Mouse (Mus musculus) erythroblast, embryonic 14.5 days (primary cell): ENCODE data around the gene Nynrin. TPM values are rescaled to one million over a fixed set of nuclear protein-coding genes. Genes with fewer than 3 reads are reported as not detected.
A peak's percentile ranks its signal among the peaks of the same experiment; 100 is the strongest.

Experiments used
- H3K27me3 ChIP-seq: 2 replicates; pipeline ENCODE4 v1.6.1; 2012; ENCODE audit warnings: inconsistent platforms; ENCODE audit not compliant: control insufficient read depth
- H3K36me3 ChIP-seq: 2 replicates; pipeline ENCODE4 v1.6.1; 2012; ENCODE audit warnings: mild to moderate bottlenecking, inconsistent platforms; ENCODE audit not compliant: control insufficient read depth
- H3K4me1 ChIP-seq: 2 replicates; pipeline ENCODE4 v1.6.1; 2012; ENCODE audit warnings: inconsistent platforms; ENCODE audit not compliant: control insufficient read depth
- H3K4me3 ChIP-seq: replicated peaks from 2 replicates; pipeline ENCODE3; 2012; ENCODE audit warnings: moderate library complexity, mild to moderate bottlenecking, inconsistent platforms
- H3K9me3 ChIP-seq: 2 replicates; pipeline ENCODE4 v1.6.1; 2012; ENCODE audit warnings: low read length, inconsistent platforms, mixed read lengths; ENCODE audit not compliant: control insufficient read depth
- GATA1 ChIP-seq: IDR thresholded peaks from 2 replicates; pipeline ENCODE4 v1.6.1; 2012; ENCODE audit warnings: low read length, inconsistent platforms, mixed read lengths
- TAL1 ChIP-seq: IDR thresholded peaks from 3 replicates; pipeline ENCODE4 v1.6.1; 2012; ENCODE audit warnings: low read length, inconsistent platforms, mixed read lengths
- polyA plus RNA-seq: library from polyadenylated mRNA; stranded (reverse); fragments of >175 nt; gene quantifications from 2 replicates; pipeline ENCODE4 v1.2.3, GENCODE M21; 2012

Nynrin gene
- polyA plus RNA-seq, 1 experiment = 0.02 TPM

DNA sequence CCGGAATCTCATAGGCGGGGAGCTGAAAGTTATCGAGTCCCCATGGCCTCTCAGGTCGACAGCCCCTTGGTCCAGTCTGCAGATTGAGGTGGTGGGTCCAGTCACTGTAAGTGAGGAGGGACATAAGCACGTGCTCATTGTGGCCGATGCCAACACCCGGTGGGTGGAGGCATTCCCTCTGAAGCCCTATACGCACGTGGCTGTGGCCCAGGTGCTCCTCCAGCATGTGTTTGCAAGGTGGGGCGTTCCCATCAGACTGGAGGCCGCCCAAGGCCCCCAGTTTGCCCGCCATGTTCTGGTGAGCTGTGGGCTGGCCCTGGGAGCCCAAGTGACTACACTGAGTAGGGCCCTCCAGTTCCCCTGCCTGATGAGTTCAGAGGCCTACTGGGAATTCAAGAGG is 18.2 kb downstream of the Nynrin start:
- peaks cover 17% of the 10 kb centered on the region for H3K27me3 ChIP-seq

GRCm38 (mm10) chr14:55872551-55872950 is 18.7 kb downstream of the Nynrin start:
- Histone ChIP-seq H3K36me3 (peaks cover 15% of the 10 kb centered on the region; the same call in 1 of the 2 replicates), H3K27me3 (peaks cover 22% of the 10 kb centered on the region), H3K4me3 (no peak overlapping the region), H3K9me3 (no peaks in the 10 kb centered on the region), H3K4me1 (peaks cover 7% of the 10 kb centered on the region)
- TF ChIP-seq TAL1 (no peak), GATA1 (no peak)

More for the DNA sequence above, 18.2 kb downstream of the Nynrin start:
- H3K36me3 ChIP-seq = peaks cover 15% of the 10 kb centered on the region; the same call in 1 of the 2 replicates
- H3K9me3 ChIP-seq = no peaks in the 10 kb centered on the region
- no peak for TF ChIP-seq GATA1
- no peak for TF ChIP-seq TAL1
- H3K4me1 ChIP-seq = peaks cover 7% of the 10 kb centered on the region
- H3K4me3 ChIP-seq = no peak overlapping the region

DNA sequence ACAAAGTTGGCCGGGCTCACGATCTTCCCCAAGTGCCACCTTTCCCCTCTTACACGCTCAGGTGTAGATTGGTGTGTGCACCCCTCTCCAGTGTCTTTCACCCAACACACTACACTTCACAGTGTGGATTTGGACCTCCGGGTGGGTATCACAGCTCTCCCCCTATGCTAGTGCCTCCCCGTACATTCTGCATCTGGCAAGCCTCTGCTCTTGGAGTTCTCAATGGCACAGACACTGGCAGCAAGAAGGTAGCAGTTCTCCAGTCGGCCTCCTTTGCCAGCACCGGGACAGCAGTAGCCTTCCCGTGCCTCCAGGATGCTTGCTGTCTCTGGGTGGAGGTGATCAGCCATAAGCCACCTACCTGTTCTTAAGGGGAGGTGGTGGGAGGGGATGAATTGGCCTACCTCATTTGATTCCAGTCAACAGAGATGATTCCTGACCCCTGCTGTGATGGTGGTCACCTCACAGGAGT is 19.5 kb downstream of the Nynrin start:
- Histone ChIP-seq H3K4me1 (peaks cover 9% of the 10 kb centered on the region), H3K36me3 (peaks cover 15% of the 10 kb centered on the region; the same call in 1 of the 2 replicates), H3K9me3 (no peaks in the 10 kb centered on the region), H3K27me3 (peaks cover 29% of the 10 kb centered on the region), H3K4me3 (no peak overlapping the region)
- no peak for TF ChIP-seq TAL1
- no peak for TF ChIP-seq GATA1

DNA sequence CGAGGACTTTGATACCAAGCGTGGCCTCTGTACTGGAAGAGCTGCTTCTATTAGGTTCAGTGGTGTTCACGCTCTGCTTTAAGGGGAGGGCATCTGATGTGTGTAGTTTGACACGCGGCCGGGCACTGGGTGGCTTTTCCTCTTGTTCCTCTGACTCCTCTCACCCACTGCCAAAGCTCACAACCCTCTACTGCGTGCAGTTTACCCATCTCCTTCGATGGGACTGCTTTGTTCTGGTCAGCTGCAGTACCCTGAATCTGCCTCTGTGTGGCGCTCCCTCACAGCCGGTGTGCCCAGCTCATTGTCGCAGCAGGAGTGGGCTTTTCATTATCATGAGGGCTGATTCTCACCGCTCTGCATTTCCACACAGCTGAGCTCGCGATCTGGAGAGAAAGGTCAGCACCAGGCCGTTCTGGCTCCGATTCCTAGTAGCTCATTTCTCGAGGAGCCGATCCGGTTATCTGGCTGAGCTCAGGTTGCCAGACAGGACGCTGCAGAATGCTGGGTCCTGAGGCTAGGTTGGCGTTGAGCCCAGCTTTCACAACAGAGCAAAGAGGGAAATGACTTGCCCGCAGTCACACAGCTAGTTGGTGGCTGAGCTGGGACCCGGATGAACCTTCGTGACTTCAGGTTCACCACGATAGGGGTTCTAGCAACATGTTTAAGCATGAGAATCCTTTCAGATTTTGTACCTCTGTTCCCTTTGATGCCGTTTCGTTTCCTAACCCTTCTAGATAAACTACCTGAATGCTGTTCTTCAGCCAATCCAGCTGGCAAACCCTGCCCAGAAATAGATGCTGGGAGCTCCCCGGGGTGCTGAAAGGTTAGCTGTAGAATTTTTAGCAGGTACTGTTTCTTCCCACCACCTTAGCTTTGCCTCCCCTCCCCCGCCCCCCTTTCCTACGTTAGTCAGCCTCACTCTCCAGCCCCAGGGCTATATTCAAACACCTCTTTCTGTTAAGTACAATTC is 20.2 kb downstream of the Nynrin start:
- Histone ChIP-seq H3K4me3 (peak overlapping the region; percentile 38), H3K4me1 (peaks cover 9% of the 10 kb centered on the region), H3K27me3 (peaks cover 35% of the 10 kb centered on the region), H3K9me3 (no peaks in the 10 kb centered on the region), H3K36me3 (peaks cover 15% of the 10 kb centered on the region; the same call in 1 of the 2 replicates)
- TF ChIP-seq TAL1 (no peak), GATA1 (no peak)

DNA sequence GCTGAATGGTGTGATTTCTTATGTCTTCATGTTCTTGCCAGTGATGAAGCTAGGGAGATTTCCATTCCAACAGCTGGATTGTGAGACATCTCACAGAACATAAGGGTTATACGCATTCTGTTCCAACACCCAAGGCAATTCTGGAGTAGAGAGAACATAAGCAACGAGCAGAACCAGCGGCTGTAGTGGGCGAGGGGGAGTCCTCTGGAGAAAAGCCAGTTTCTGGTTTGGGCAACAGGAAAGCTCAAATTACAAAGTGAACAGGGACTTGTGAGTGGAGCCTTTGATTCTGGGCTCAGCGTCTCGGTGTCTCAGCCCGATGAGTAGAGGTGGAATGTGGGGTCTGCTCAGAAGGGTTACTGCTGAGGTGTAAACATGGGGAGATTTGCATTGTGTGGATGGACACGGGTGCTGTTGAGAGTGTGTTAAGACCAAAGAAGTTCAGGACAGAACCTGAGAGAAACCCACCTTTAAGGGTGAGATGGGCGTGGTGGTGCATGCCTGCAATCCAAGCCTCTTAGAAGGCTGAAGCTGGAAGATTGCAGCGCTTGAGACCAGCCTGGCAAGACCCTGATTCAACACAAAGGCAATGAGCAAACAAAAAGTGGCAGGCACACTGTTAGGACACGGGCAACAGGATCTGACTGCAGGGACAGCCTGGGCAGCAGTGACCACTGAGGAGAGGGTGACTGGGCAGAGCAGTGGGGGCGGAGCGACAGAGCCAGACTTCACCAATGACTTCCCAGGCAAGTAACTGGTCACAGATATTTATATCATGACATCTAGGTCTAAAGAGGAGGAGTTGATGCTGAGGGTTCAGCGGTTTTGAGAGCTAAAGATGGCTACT is 23.9 kb downstream of the Nynrin start:
- H3K4me1 ChIP-seq = peaks cover 12% of the 10 kb centered on the region
- TF ChIP-seq TAL1 (no peak), GATA1 (no peak)
- no peak overlapping the region for H3K4me3 ChIP-seq
- H3K9me3 ChIP-seq = no peaks in the 10 kb centered on the region
- peaks cover 38% of the 10 kb centered on the region for H3K27me3 ChIP-seq
- H3K36me3 ChIP-seq = no peaks in the 10 kb centered on the region

DNA sequence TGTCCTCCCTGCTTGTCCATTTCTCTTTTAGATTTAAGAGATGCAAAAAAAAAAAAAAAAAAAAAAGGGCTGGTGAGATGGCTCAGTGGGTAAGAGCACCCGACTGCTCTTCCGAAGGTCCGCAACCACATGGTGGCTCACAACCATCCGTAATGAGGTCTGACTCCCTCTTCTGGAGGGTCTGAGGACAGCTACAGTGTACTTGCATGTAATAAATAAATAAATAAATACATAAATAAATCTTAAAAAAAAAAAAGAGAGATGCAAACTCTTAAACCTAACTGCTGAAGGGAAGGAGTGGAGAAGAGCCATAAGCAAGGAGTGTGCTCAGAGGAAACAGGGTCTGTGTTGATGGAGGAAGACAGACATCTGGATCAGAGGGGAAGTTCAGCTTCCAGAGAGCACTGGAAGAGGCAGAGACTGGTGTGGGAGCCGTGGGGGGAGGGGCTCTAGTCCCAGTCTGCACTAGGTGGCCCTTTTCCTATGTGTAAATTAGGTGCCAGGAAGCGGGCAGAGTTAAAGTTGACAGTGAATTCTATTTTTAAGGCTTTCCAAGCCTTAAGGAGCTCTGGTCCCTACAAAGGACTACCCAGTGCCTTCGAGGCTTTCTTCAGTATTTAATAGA is 24.6 kb downstream of the Nynrin start:
- no peak for TF ChIP-seq TAL1
- TF ChIP-seq GATA1 = no peak
- no peaks in the 10 kb centered on the region for H3K9me3 ChIP-seq
- peaks cover 38% of the 10 kb centered on the region for H3K27me3 ChIP-seq
- no peak overlapping the region for H3K4me3 ChIP-seq
- H3K36me3 ChIP-seq = no peaks in the 10 kb centered on the region
- H3K4me1 ChIP-seq = peaks cover 12% of the 10 kb centered on the region

- Histone ChIP-seq H3K9me3 (no peaks in the 10 kb centered on the region), H3K4me3 (no peak overlapping the region), H3K27me3 (peaks cover 34% of the 10 kb centered on the region), H3K36me3 (no peaks in the 10 kb centered on the region), H3K4me1 (peaks cover 13% of the 10 kb centered on the region)
- no peak for TF ChIP-seq TAL1
- TF ChIP-seq GATA1 = no peak
Observed at GRCm38 (mm10) chr14:55879623-55880022, 25.8 kb downstream of the Nynrin start.

DNA sequence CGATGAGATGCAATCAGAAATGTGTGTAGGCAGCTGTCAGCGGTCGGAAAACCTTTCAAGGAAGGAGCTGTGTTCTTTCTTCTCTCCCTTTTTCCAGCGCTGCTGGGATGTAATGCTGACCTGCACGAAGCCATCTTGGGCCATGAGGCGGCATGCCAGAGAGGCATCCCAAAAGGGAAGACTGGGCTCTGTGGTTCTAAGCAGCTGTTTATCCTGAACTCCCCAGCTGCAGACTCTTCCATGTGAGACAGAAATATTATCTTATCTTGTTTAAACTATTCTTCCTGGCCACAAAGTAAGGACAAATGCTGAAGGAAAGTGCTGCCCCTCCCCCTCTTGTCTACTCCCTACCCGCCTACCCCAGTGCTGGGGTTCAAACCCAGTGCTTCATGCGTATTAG is 27.2 kb downstream of the Nynrin start:
- TF ChIP-seq GATA1 (no peak), TAL1 (no peak)
- Histone ChIP-seq H3K4me1 (peaks cover 23% of the 10 kb centered on the region), H3K9me3 (no peaks in the 10 kb centered on the region), H3K4me3 (no peak overlapping the region), H3K27me3 (peaks cover 27% of the 10 kb centered on the region), H3K36me3 (no peaks in the 10 kb centered on the region)
